Comparison of ENCODE assay signal across 9 mouse cellular contexts in genomic region chr10:16545445-16545844, GRCm38 (mm10).
DNase-seq lines count a peak whose midpoint lies in the region; ATAC-seq and TF ChIP-seq lines count a peak whose summit lies in the region.
"Had no signal": no experiment of that assay in that cellular context is flagged by ENCODE, and none has a peak within 500 bp of the region (broad histone marks: within the 10 kb centered on the region; RNA-seq: fewer than 3 reads in every experiment).

No protein-coding gene starts in this region.

- H3K4me1 ChIP-seq in heart, embryonic 10.5 days = no peaks in the 10 kb centered on the region; the same call in 1 of the 2 replicates
- no peaks in the 10 kb centered on the region for H3K4me1 ChIP-seq in limb, embryonic 14.5 days (ENCODE audit: control insufficient read depth, insufficient read depth, low read length)

- H3K36me3 ChIP-seq in heart, embryonic 10.5 days = no peaks in the 10 kb centered on the region
- H3K36me3 ChIP-seq in limb, embryonic 14.5 days (ENCODE audit: control insufficient read depth, insufficient read depth, low read length) = no peaks in the 10 kb centered on the region

- H3K4me2 ChIP-seq in limb, embryonic 14.5 days (replicated peaks; ENCODE audit: low read depth, low read length, severe bottlenecking) = no peak overlapping the region

- DNase-seq in heart, embryonic 10.5 days (ENCODE audit: low spot score) = peak; percentile 78
- no peak for DNase-seq in heart, postnatal 36 days
- DNase-seq in 3134 (ENCODE audit: extremely low read depth, insufficient read length, low spot score) = peak; percentile 60
- peak; percentile 35 for DNase-seq in embryo, embryonic 9.5 days (ENCODE audit: extremely low spot score)
- peak; percentile 30 for DNase-seq in limb, embryonic 14.5 days (ENCODE audit: low spot score)
- no peak for DNase-seq in cerebellum, adult 9-11 months
- DNase-seq in cerebellum, adult 11-12 months = no peak
- DNase-seq in right cerebral cortex, adult 18-20 months = no peak
- DNase-seq: layer of hippocampus, adult 9-11 months had no signal

- intact Hi-C loops in heart, postnatal 36 days (cut with DNase I) = no loop called here

- TF ChIP-seq POLR2A in limb, embryonic 14.5 days (IDR thresholded peaks at IDR 0.05; ENCODE audit: borderline replicate concordance, extremely low read depth, insufficient read depth, insufficient read length) = no peak

- peak overlapping the region; percentile 75; the same call in 1 of the 2 replicates for H3K27ac ChIP-seq in heart, embryonic 10.5 days
- no peak overlapping the region for H3K27ac ChIP-seq in limb, embryonic 14.5 days (replicated peaks; ENCODE audit: low read depth, low read length)

- H3K4me3 ChIP-seq in heart, embryonic 10.5 days = no peak overlapping the region
- no peak overlapping the region for H3K4me3 ChIP-seq in limb, embryonic 14.5 days (replicated peaks; ENCODE audit: low read length)

- no peaks in the 10 kb centered on the region for H3K9me3 ChIP-seq in heart, embryonic 10.5 days
- H3K9me3 ChIP-seq in limb, embryonic 14.5 days (ENCODE audit: control insufficient read depth, low read length) = no peaks in the 10 kb centered on the region

- 18% methylated on average over 1 of the region's 1 CpGs for WGBS in heart, embryonic 10.5 days
- whole genome bisulfite sequencing in limb, embryonic 14.5 days = 3% methylated on average over 1 of the region's 1 CpGs

- no peak overlapping the region for H3K9ac ChIP-seq in limb, embryonic 14.5 days (ENCODE audit: low read depth, low read length, severe bottlenecking)

- ATAC-seq in limb, embryonic 14.5 days (ENCODE audit: low FRiP score, low read depth) = peak; percentile 72

- H3K27me3 ChIP-seq in heart, embryonic 10.5 days (ENCODE audit: insufficient read depth, poor library complexity, severe bottlenecking) = no peaks in the 10 kb centered on the region
- H3K27me3 ChIP-seq in limb, embryonic 14.5 days (ENCODE audit: control insufficient read depth, insufficient read depth, low read length) = no peaks in the 10 kb centered on the region

Comparison
In these comparisons a context has a peak if more than half of its experiments do, and no peak if none do; other contexts are left out.
1. DNase-seq: peak in heart, embryonic 10.5 days (single experiment), 3134 (single experiment), embryo, embryonic 9.5 days (single experiment) and limb, embryonic 14.5 days (single experiment); none in heart, postnatal 36 days (0 of 2), cerebellum, adult 9-11 months (single experiment), cerebellum, adult 11-12 months (single experiment) and right cerebral cortex, adult 18-20 months (single experiment).